Mouse (Mus musculus) ES-Bruce4 (cell line): ENCODE results near the gene Mphosph10.

Experiments
- CTCF ChIP-seq: IDR thresholded peaks from one replicate; pipeline ENCODE4 v1.8.1; 2011; ENCODE audit warnings: low read depth, low read length
- POLR2A ChIP-seq: IDR thresholded peaks from one replicate; pipeline ENCODE4 v1.8.1; 2011; ENCODE audit warnings: low read length; ENCODE audit not compliant: insufficient read depth

GRCm38 (mm10) chr7:64371940-64372878, 19.9 kb downstream of the Mphosph10 start:
- no peak for TF ChIP-seq CTCF
- no peak for TF ChIP-seq POLR2A
